Mouse (Mus musculus) frontal cortex, adult (tissue): ENCODE results near the gene Zfp872.
"Not testable (repeated sequence)": the region's sequence is repeated elsewhere in the genome, so short reads cannot be mapped to it uniquely, and the experiment has no call there.

Experiments used
- ATAC-seq: cut with Nextera tagmentation; 2 replicates; pipeline ENCODE4 v1.9.2; 2017; ENCODE audit warnings: mild to moderate bottlenecking, moderate library complexity, mixed read lengths; ENCODE audit not compliant: low TSS enrichment

Gene Zfp872

DNA sequence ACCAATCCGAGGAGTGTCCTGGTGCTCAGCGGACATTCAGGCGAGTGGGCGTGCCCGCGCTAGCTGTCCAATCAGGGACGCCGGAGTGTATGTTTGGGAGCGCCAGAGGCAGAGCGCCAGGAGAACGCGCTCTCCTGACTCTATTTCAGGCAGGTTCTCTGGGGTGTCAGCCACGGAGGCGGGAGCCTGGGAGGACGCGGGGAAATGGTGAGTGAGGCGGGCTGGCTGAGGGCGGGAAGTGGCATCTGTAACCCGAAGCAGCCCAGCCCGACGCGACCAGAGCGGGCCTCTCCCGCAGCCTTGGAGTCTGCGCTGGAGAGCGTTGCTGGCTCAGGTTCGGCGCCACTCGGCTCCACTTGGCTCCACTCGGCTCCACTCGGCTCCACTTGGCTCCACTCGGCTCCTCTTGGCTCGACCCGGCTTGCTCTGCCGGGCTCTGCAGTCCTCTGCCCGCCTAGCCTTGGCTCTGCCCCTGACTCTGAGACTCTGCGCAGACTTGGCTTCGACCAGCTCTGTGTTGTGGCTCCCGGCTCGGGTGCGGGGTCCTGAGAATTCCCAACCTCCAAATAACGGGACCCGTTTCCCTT is at the start of gene Zfp872:
Gene Zfp872, plus strand, starts transcription at position 66 of the 587 bp plus-strand sequence.
- ATAC-seq: peak; percentile 87

DNA sequence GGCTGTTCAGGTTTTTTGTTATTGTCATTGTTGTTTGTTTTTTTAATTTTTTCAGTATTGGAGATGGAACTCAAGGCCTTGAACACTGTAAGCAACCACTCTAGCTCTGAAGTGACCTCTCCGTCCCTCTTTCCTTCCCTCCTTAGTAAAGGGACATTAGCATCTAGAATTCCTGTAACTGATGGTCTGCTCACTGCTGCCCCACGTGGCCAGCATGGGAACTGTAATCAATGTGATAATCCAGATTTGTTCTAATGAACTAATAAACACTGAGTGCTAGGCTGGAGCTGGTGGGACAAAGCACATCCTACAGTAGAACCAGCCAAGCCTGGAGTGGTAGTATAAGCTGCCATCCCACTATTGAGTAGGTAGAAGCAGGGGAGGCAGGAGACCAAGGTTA is 49.4 kb upstream of the Zfp872 start:
- ATAC-seq: no peak

DNA sequence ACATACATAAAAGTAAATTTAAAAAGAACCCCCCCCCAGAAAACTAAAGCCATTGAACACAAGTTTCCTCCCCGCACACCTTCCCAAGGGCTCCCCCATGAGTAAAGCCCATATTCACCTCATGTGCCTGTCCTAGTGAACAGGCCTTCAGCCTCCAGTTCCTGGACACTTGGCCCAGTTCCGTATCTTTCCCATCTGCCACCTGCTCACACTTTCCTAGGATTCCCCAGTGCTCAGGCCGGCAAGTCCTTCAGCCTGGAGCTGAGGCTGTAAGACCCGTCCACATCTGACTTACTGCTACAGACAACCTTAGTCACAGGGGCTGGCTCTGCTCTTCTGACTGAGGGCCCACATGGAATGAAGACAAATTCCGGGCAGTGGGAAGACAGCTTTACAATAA is 48.1 kb upstream of the Zfp872 start:
- no peak for ATAC-seq

DNA sequence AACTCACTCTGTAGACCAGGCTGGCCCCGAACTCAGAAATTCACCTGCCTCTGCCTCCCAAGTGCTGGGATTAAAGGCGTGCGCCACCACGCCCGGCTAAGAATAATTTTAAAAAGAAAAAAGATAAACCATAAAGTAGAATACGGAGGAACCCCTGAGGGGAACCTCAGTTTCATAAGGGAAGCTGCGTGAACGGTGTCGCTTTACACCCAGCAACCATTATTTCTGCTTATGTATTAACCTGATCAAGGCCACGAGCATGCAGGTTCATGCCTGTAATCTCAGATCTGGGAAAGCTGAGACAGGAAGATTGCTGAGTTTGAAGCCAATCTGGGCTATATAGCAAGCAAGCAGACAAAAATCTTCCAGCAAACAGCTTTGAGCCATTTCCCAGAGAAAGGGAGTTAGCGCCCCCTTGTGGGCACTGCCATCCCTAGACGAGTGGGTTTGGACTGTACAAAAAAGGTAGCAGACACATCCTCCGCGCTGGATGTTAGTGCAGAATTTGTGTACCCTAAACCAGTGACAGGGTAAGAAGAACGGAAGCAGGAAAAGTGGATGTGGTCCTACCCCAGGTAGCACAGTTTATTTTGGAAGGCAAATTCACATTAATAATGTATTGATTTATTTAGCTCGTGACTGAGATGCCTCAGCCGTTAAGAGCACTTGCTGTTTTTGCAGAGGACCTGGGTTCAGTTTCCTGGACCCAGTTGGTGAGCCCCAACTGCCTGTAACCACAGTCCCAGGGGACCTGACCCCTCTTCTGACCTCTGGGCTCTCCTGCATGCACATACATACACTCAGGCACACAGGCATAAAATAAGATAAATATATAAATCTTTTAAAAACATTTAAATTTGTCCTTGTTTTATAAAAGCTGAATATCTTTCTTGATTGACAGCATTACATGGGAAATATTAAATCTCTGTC is 44.5 kb upstream of the Zfp872 start:
- ATAC-seq: peak; percentile 85

DNA sequence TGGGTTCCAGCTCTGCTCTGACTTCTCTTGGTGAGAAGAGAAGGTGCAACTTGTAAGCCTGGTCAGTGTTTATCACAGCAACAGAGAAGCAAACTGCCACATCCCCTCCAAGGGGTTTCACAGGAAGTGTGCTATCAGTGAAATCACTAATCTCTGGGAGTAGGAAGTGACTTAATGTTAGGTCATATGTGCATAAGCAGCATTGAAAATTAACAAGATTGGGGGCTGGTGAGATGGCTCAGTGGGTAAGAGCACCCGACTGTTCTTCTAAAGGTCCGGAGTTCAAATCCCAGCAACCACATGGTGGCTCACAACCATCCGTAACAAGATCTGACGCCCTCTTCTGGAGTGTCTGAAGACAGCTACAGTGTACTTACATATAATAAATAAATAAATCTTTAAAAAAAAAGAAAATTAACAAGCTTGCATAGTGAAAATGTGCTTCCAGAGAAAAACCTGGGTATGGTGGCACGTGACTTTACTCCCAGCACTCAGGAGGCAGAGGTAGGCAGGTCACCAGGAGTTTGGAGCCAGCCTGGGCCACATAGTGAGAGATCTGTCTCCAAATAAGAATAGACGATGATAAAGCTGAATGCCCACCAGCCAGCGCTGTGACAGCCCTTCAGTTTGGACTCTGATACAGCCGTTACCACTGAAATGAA is 43.5 kb upstream of the Zfp872 start:
- no peak for ATAC-seq

DNA sequence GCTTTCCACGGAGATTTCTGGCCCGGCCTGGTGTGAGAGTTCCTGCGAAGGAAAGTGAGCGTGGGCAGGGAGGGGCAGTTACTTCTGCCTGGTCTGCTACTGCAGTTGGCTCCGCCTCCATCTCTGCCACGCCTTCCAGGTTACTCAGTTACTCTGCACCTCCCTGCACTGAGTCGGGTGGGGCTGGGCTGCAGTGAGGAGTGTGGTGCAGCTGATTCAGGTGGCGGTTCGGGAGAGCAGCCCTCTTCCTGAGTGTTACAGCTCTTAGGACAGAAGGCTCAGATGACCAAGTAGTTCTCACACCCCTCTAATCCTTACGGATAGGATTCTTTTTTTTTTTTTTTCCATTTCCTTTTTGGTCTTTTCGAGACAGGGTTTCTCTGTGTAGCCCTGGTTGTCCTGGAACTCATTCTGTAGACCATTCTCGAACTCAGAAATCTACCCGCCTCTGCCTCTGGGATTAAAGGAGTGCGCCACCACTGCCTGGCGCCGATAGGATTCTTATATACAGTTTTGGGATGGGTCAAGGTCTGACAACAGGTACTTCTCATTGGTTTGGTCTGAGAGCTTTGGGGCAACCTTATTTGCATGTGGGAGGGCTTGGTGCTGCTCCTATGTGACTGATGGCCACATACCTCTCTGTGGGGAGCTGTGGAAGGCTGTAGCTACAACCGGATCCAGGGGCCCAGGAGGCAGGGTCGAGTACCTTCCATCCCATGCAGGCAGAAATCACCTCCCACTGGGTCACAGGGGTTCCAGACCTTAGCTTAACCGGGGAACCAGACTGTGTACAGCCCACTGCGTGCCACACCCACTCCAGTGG is 38.3 kb upstream of the Zfp872 start:
- ATAC-seq: no peak

DNA sequence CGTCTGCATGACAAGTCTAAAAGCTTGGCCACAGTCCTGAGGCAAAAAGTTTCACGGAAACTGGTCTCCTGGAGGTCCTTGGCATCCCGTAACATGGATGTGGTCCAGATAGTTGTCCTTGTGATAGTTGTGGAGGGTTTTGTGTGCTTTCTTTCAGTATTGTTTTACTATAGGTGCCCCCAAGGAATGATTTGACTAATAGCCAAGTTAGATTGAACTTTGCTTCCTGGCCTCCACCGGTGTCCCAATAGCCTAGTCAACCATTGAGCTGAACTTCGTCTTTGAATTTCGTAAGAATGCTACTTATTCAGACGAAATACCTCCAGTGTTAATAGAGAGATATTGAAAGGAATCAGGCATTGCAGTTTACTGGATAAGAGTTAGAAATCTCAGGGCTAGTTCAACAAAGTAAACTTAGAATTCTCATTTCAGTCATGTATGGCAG is 37.6 kb upstream of the Zfp872 start:
- ATAC-seq: not testable (repeated sequence)

DNA sequence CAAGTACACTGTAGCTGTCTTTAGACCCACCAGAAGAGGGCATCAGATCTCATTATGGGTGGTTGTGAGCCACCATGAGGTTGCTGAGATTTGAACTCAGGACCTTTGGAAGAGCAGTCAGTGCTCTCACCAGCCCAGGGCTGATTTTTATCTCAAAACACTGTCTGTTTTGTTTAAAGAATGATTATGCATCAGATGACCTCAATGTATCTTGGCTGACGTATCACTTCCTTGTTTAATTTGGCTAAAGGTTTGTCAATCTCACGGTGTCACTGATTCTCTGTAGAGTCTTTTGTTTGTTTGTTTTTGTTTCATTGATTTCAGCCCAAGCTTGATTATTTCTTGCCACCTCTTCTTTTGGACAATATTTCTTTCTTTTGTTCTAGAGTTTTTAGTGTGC is 36.9 kb upstream of the Zfp872 start:
- ATAC-seq: no peak

DNA sequence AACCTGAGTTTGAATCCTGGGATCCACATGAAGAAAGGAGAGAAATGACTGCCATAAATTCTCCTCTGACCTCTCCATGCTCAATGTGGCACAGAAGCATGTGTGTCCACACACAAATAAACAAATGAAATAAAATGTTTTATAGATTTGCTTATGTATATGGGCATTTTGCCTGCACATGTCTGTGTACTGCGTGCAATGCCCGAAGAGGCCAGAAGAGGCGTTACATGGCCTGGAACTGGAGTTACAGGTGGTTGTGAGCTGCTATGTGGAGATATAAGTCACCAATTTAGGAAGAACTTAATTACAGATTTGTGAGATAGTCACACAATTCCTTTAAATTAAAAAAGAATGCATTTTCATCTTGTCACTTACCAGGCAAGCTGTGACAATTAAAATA is 34.1 kb upstream of the Zfp872 start:
- ATAC-seq: no peak

DNA sequence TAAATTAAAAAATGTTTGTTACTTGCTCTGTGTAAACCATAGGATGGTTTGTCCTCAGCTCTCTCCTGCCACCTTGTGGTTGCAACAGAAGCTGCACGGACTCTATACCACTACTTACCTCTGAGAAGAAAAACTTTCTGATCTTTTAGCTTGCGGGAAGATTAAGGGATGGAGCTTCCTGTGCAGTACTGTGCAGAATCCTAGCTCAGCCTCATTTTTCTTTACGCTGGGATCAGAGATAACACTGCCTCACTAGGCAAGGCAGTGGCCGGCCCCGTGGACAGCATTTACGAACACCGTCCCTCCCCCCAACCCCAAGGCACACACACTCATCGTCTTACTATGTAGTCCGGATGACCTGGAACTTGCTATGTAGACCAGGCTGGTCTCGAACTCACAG is 32.3 kb upstream of the Zfp872 start:
- 0 out of 2 replicates have a peak, but pooled peaks have one; percentile 45 for ATAC-seq

DNA sequence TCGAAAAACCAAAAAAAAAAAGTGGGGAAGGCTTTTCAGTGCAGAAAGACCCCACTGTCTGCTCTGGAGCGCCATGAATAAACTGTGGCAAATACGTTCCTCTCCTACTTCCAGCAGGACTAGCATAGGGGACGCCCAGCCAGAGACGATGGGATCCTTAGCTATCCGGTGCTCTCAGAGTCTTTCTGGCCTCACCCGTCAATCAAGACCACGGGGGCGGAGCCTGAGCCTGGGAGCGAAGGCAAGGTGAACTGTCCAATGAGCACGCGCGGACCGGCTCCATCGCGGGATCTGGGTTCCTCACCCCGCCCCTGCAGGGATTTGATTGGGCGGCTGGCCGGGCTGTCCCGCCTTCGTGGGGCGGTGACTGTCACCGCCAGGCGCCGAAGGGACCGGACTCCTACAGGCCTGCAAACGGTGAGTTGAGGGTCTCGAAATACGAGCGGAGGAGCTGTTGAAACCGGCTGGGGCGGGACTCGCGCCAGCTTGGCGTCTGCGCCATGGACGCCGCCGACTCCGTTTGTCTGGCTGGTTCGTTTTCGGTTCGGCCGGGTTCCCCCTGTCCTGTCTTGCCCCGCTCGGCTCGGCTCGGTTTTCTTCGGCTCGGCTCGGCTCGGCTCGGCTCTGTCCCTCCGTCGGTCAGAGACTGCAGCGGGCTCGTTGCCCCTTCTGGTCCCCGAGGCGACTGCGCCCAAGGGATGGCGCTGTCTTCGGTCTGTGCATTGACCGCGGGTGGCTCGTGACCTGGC is 31.2 kb upstream of the Zfp872 start, which contains the start of gene Pigyl:
Gene Pigyl, plus strand, starts transcription at position 350 of the 749 bp plus-strand sequence.
- ATAC-seq: peak; percentile 98

DNA sequence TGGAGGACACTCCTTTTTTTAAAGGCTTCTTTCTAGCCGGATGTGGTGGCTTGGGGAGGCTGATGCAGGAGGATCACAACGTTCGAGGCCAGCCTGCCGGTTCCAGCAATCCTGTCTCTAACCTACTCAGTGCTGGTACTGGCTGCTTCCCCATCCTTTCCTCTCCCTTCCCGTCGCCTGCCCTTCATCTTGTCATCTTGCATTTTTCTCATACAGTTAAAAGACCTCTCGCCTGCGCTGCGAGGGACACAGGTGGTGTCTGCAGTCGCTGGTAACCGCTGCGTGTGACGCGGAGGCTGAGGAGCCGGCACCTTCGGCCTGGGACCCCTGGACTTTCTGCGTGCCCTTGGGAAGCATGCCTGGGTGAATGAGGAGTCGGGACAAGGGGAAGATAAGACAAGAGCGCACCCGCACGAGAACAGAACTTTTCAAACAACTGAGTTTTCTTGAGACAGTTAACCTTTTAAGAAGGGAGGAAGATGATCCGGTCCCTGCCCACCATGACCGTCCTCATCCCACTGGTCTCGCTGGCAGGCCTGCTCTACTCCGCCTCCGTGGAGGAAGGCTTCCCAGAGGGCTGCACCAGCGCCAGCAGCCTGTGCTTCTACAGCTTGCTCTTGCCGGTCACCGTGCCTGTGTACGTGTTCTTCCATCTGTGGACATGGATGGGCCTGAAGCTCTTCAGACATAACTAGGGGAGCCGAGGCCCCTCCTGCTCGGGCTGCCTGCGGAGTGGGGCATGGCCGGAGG is 30.2 kb upstream of the Zfp872 start:
- ATAC-seq: 0 out of 2 replicates have a peak, but pooled peaks have one; percentile 5

DNA sequence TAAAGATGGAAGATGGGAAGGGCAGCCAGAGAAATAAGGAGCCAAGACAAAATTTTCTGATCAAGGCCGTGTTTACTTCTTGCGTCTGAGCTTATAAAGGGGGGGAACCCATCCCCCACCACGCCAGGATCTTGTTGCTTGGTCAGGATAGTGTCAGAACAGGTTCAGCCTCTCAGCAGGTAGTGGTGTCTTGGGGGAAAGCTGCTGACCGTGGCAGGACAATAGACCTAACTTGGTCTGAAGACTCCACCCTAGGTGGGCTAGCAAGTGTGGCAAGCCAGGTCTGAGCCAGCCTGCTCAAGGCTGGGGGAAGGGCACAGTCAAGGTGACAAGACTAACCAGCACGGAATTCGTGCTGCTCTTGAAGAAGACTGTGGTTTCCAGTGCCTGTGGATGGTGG is 26.6 kb upstream of the Zfp872 start:
- no peak for ATAC-seq

DNA sequence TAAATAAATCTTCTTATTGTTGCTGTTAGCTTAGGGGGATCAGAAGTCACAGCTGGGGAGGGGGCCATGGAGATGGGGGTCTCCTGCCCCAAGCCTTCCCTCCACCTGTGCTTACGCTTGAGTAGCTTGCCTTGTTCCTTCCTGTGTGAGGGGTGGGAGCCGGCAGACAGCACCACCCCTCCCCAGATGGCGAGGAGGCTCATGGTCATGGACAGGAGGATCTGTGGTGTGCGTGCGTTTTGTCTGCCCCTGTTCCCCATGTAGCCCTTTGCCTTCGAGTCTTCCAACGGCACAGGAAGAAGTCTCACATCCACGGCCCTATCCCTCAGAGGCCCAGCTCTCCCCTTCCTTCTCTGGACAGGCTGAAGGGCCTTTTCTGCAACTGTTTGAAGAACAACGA is 25.6 kb upstream of the Zfp872 start:
- no peak for ATAC-seq

DNA sequence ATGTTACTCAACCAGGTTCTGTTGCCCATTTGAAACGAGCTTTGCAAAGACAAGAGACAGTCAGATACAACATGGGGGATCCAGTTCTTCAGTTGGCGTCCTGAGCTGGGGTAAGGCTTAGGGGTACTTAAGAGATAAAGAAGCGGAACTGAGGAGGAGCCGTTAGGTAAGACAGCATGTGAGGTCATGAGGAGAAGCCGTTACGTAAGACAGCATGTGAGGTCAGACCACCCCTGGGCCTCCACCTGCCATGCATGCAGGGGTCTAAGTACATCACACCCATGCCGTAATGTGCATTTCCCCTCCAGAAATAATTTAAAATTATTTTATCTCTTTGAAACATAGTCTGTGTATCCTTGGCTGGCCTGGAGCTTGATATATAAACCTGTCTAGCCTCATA is 25.0 kb upstream of the Zfp872 start:
- no peak for ATAC-seq

DNA sequence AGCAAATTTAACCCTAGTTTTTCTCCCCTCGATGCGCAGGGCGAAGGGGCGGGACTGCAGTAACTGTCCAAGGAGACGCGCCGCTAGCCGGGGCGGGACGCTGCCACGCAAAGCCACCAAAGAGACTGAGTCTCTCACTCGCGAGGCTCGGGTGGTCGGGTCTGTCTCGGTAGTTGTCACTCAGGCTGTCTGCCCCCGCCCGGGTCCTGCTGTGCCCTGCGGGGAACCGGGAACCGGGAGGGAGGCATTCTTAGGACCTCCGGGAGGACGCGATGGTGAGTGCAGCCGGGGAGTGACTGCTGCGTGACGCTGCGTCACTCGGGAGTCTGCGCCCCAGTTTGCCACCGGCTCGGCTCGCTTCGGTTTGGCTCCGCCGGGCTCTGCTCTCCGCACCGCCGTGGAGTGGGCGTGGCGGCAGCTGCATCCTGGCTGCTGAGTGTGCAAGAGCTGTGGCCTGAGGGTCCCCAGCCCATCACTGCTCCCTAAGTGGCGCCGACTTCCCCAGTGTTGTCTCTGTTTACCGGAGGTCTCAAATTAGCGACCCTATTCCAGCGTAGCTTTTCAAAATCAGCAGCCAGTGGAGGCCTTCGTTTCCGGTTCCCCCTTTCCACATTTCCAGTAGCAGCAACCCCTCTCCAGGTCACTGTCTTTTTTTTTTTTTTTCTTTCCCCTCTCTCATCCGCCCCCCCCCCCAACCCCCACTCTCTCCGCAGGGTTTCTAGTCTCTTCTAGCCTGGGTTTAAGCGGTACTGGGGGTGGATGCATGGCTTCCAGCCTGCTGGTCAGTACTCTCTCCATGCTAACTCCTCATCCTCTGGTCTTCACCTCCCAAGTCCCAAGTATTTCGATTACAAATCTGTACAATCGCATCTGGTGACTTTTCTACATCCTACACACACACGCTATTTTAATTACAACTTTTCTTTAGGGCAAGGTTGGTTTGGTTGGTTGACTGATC is 22.9 kb upstream of the Zfp872 start:
- peak; percentile 99 for ATAC-seq

DNA sequence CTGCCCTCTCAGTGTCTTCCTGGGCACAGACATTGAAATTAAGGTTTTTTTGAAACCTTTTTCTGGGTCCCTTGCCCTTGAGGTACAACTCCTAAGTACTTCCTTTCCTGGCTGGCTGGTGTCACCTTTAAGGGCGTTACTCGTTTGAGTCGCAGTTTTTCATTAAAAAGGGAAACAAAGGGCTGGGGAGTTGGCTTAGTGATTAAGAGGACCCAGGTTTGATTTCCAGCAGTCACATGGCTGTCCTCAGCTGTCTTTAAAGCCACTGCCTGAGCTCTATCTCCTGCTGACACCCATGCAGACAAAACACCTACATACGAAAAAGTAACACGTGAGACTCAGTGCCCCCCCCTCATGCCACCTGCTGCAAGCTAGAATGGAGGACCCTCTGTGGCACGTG is 21.9 kb upstream of the Zfp872 start:
- ATAC-seq: no peak

DNA sequence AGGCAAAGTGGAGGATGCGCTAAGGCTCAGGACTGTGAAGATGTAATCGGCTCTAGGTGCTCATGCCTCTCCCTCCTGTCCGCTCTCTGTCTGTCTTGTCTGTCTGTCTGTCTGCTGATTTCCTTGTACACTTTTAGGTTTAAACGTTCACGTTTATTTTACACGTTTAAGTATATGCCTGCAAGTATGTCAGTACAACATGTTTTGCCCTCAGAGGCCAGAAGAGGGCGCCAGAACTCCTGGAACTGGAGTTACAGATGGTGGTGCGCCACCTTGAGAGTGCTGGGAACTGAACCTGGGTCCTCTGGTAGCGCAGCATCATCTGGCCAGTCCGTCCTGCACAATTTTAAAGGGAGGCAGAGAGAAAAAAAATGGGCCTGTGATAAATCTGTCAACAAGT is 21.2 kb upstream of the Zfp872 start:
- ATAC-seq: no peak

DNA sequence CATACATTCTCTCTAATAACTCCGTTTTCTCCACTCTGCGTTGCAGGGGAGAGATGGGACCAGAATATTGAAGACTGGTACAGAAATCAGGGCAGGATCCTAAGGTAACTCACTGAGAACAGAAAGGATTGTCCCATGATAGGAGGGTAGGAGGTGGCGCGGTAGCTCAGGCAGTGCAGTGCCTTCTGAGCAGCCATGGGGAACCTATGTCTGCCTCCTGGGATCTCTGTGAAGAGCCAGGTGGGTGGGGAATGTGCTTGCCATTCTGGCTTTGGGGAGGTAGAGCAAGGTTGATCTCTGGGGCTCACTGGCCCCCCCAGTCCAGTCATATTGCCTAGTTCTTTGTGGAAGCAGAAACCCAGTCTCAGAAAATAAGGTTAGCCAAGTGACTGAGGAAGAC is 20.1 kb upstream of the Zfp872 start:
- ATAC-seq: no peak
